Mouse (Mus musculus) cortical plate, adult 2 months (tissue): ENCODE results near the gene Sumo3.

Experiments used
- CTCF ChIP-seq: fragments of 200-500 bp; IDR thresholded peaks from 2 replicates; pipeline ENCODE4 v1.5.1; 2011; ENCODE audit warnings: mild to moderate bottlenecking, control low read depth, low read length; ENCODE audit not compliant: insufficient read depth; ENCODE audit errors: extremely low read depth
- POLR2A ChIP-seq: fragments of 200-500 bp; IDR thresholded peaks from 2 replicates; pipeline ENCODE4 v1.6.1; 2011; ENCODE audit warnings: mild to moderate bottlenecking, low read length, control low read depth; ENCODE audit not compliant: insufficient read depth; ENCODE audit errors: extremely low read depth

- TF ChIP-seq CTCF (no peak), POLR2A (no peak)
Measured at GRCm38 (mm10) chr10:77629970-77630369, 24.1 kb downstream of the Sumo3 start.
